Mouse (Mus musculus): ENCODE measurements around the gene Tln1. TPM values are rescaled to one million over a fixed set of nuclear protein-coding genes. Genes with fewer than 3 reads are reported as not detected.
"Not testable (repeated sequence)": the region's sequence is repeated elsewhere in the genome, so short reads cannot be mapped to it uniquely, and the experiment has no call there.

Gene Tln1
- polyA plus RNA-seq, 1 experiment, result 621 TPM

DNA sequence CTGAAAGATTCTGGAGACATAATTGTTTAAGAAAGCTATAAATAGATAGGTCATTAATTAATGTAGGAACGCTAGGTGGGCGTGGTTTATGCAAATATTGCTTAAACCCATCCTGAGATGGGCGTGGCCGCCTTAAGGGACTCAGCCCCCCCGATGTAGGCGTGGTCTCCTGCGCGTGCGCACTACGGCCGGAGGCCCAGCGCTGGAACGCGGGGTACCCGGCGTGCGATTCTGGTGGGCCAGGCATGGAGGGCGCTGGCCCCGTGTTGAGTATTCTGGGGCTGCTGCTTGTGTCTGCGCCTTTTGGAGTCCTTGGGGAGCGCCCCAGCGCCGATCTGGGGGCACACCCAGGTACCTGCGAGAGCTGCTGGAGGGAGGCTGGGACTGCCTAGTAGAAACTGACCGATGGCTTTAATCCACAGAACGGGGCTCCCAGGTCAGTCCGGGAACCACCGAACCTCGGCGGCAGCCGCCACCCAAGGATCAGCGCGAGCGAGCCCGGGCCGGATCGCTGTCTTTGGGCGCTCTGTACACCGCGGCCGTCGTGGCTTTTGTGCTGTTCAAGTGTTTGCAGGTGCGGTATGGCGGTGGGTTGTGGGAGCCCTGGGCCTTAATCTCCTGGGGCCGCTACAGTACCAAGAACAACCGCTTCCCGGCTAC, 69.2 kb downstream of the Tln1 start:
- Histone ChIP-seq H3K27ac (ENCODE audit: control insufficient read depth, insufficient read depth, low read depth, low read length, poor library complexity) (peak overlapping the region; percentile 80), H3K4me1 (ENCODE audit: control insufficient read depth, insufficient read depth, low read length) (peaks cover 4% of the 10 kb centered on the region; the same call in 1 of the 2 replicates), H3K4me3 (replicated peaks; ENCODE audit: control insufficient read depth, low read depth, low read length) (peak overlapping the region; percentile 65)
- under 1% methylated on average over 47 of the region's 47 CpGs for WGBS
- TF ChIP-seq POLR2A (IDR thresholded peaks at IDR 0.05; ENCODE audit: borderline replicate concordance, control insufficient read depth, low read depth, low read length) (peak; percentile 83; the same call in 1 of the 2 replicates), CTCF (IDR thresholded peaks at IDR 0.05; ENCODE audit: control insufficient read depth, insufficient read depth, low read length) (no peak)

DNA sequence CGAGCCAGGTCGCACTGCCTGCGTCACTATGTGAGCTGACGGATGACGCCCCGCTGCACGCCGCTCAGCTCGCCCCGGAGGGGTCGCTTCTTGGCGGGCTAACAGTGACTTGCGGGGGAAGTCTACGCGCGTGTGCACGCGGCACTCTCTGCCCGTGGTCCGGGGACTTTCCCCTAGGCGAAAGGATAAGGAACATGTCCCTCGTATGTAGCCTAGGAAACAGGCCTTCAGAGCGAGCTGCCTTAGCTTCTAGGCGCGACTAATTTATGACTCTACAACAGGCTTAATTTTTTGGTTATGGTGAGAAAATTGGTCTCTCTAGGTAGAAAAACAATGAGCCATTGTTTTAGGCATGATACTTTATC, 69.7 kb downstream of the Tln1 start, which contains the start of gene Ccdc107:
Gene Ccdc107 (plus strand): TSS at position 80 of the 365 bp plus-strand sequence.
- H3K4me1 ChIP-seq (ENCODE audit: control insufficient read depth, insufficient read depth, low read length), result peaks cover 3% of the 10 kb centered on the region; the same call in 1 of the 2 replicates
- WGBS, result under 1% methylated on average over 25 of the region's 25 CpGs
- peak within 1 kb of the TSS; percentile 80 for H3K27ac ChIP-seq (ENCODE audit: control insufficient read depth, insufficient read depth, low read depth, low read length, poor library complexity)
- peak; percentile 12; the same call in 1 of the 2 replicates for TF ChIP-seq CTCF (IDR thresholded peaks at IDR 0.05; ENCODE audit: control insufficient read depth, insufficient read depth, low read length)
- no peak for TF ChIP-seq POLR2A (IDR thresholded peaks at IDR 0.05; ENCODE audit: borderline replicate concordance, control insufficient read depth, low read depth, low read length)
- peak within 1 kb of the TSS; percentile 65 for H3K4me3 ChIP-seq (replicated peaks; ENCODE audit: control insufficient read depth, low read depth, low read length)

DNA sequence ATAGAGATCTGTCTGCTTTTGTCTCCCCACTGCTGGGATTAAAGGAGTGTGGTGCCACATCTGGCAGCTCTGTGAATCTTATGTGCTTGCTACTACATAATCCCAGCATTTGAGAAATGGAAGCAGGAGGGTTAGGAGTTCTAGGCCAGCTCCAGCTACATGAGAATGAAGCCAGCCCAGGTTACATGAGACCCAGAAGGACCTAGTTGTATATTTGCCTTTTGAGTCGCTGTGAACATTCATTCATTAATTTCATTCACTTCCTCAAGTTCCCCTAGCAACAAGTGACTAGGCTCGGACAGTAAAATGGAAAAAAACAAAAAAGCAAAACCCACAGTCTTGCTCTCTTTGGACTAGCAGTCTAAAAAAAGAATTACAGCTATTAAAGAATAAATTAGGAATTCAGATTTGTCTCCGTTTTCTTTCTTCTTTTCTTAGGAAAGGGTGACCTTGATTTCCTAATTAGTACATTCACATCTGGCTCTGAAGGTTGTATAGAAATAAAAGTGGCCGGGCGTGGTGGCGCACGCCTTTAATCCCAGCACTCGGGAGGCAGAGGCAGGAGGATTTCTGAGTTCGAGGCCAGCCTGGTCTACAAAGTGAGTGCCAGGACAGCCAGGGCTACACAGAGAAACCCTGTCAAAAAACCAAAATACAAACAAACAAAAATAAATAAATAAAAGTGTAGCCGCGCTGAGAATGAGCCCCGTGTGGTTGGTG, 70.2 kb downstream of the Tln1 start:
- TF ChIP-seq CTCF (IDR thresholded peaks at IDR 0.05; ENCODE audit: control insufficient read depth, insufficient read depth, low read length) (no peak), POLR2A (IDR thresholded peaks at IDR 0.05; ENCODE audit: borderline replicate concordance, control insufficient read depth, low read depth, low read length) (no peak)
- Histone ChIP-seq H3K4me1 (ENCODE audit: control insufficient read depth, insufficient read depth, low read length) (peaks cover 2% of the 10 kb centered on the region; the same call in 1 of the 2 replicates), H3K4me3 (replicated peaks; ENCODE audit: control insufficient read depth, low read depth, low read length) (peak overlapping the region; percentile 43), H3K27ac (ENCODE audit: control insufficient read depth, insufficient read depth, low read depth, low read length, poor library complexity) (peak overlapping the region; percentile 56)
- 22% methylated on average over 12 of the region's 12 CpGs for WGBS

DNA sequence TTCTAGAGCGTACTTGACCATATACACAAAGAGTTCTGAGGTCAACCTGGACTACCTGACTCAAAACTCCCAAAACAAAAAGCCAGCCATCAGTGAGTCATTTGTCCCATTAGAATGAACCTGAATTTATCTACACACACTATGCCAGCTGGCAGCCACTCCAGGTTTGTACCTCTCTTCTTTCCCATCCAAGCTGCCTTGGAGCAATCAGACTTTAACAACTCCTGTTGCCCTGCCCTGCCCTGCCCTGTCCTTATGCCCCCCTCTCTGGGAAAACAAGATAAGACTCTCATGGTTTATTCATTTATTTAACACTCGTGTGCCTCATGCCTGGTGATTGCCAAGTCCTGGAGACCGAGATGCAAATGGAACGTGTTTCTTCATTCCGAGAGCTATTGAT, 71.7 kb downstream of the Tln1 start:
- 67% methylated on average over 5 of the region's 5 CpGs for WGBS
- H3K4me3 ChIP-seq (replicated peaks; ENCODE audit: control insufficient read depth, low read depth, low read length), result no peak overlapping the region
- H3K4me1 ChIP-seq (ENCODE audit: control insufficient read depth, insufficient read depth, low read length), result peaks cover 2% of the 10 kb centered on the region; the same call in 1 of the 2 replicates
- no peak for TF ChIP-seq POLR2A (IDR thresholded peaks at IDR 0.05; ENCODE audit: borderline replicate concordance, control insufficient read depth, low read depth, low read length)
- TF ChIP-seq CTCF (IDR thresholded peaks at IDR 0.05; ENCODE audit: control insufficient read depth, insufficient read depth, low read length), result no peak
- no peak overlapping the region for H3K27ac ChIP-seq (ENCODE audit: control insufficient read depth, insufficient read depth, low read depth, low read length, poor library complexity)

DNA sequence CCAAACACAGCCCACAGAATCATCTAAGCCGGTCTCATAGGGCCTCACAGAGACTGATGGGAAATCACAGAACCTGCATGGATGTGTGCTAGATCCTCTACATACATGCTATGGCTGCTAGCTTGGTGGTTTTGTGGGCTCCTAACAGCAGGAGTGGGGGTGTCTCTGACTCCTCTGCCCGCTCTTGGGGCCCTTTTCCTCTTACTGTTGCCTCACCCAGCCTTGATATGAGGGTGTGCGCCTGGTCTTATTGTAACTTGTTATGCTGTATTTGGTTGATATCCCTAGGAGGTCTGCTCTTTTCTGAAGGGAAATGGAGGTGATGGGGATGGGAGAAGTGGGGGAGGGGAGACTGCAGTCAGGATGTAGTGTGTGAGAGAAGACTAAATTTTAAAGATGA, 72.9 kb downstream of the Tln1 start:
- TF ChIP-seq CTCF (IDR thresholded peaks at IDR 0.05; ENCODE audit: control insufficient read depth, insufficient read depth, low read length) (no peak), POLR2A (IDR thresholded peaks at IDR 0.05; ENCODE audit: borderline replicate concordance, control insufficient read depth, low read depth, low read length) (no peak)
- no peak overlapping the region for H3K4me3 ChIP-seq (replicated peaks; ENCODE audit: control insufficient read depth, low read depth, low read length)
- WGBS, result 86% methylated on average over 3 of the region's 3 CpGs
- no peak overlapping the region for H3K27ac ChIP-seq (ENCODE audit: control insufficient read depth, insufficient read depth, low read depth, low read length, poor library complexity)
- peaks cover 2% of the 10 kb centered on the region; the same call in 1 of the 2 replicates for H3K4me1 ChIP-seq (ENCODE audit: control insufficient read depth, insufficient read depth, low read length)

DNA sequence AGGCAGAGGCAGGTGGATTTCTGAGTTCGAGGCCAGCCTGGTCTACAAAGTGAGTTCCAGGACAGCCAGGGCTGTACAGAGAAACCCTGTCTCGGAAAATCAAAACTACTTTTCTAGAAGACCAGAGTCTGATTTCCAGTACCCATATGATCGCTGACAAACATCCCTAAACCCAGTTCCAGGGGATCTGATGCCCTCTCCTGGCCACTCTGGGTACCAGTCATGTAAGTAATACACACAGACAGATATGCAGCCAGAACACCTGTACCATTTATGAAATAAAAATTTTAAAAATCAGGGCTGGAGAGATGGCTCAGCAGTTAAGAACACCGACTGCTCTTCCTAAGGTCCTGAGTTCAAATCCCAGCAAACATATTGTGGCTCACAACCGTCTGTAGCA, 76.8 kb downstream of the Tln1 start:
- not testable (repeated sequence) for H3K4me1 ChIP-seq (ENCODE audit: control insufficient read depth, insufficient read depth, low read length); H3K4me3 ChIP-seq (replicated peaks; ENCODE audit: control insufficient read depth, low read depth, low read length); H3K27ac ChIP-seq (ENCODE audit: control insufficient read depth, insufficient read depth, low read depth, low read length, poor library complexity)
- WGBS, result 83% methylated on average over 5 of the region's 5 CpGs

- TF ChIP-seq POLR2A (IDR thresholded peaks at IDR 0.05; ENCODE audit: borderline replicate concordance, control insufficient read depth, low read depth, low read length), result no peak
- TF ChIP-seq CTCF (IDR thresholded peaks at IDR 0.05; ENCODE audit: control insufficient read depth, insufficient read depth, low read length), result no peak
- WGBS, result 68% methylated on average over 12 of the region's 12 CpGs
- peak within 1 kb of the TSS; percentile 23; the same call in 1 of the 2 replicates for H3K27ac ChIP-seq (ENCODE audit: control insufficient read depth, insufficient read depth, low read depth, low read length, poor library complexity)
- no peaks in the 10 kb centered on the region; the same call in 1 of the 2 replicates for H3K4me1 ChIP-seq (ENCODE audit: control insufficient read depth, insufficient read depth, low read length)
- peak within 1 kb of the TSS; percentile 47 for H3K4me3 ChIP-seq (replicated peaks; ENCODE audit: control insufficient read depth, low read depth, low read length)
These were observed 78.9 kb downstream of the Tln1 start, which contains the start of gene Sit1 for GRCm38 (mm10) chr4:43483535-43484091. Sit1 (minus strand) TSS chr4:43483734.

- no peaks in the 10 kb centered on the region; the same call in 1 of the 2 replicates for H3K4me1 ChIP-seq (ENCODE audit: control insufficient read depth, insufficient read depth, low read length)
- H3K4me3 ChIP-seq (replicated peaks; ENCODE audit: control insufficient read depth, low read depth, low read length), result no peak overlapping the region
- H3K27ac ChIP-seq (ENCODE audit: control insufficient read depth, insufficient read depth, low read depth, low read length, poor library complexity), result peak overlapping the region; percentile 23; the same call in 1 of the 2 replicates
- no peak for TF ChIP-seq POLR2A (IDR thresholded peaks at IDR 0.05; ENCODE audit: borderline replicate concordance, control insufficient read depth, low read depth, low read length)
- no peak for TF ChIP-seq CTCF (IDR thresholded peaks at IDR 0.05; ENCODE audit: control insufficient read depth, insufficient read depth, low read length)
- 42% methylated on average over 10 of the region's 10 CpGs for WGBS
These were observed 79.9 kb downstream of the Tln1 start for GRCm38 (mm10) chr4:43482591-43482990.
